Mouse (Mus musculus): ENCODE measurements around the gene Ascc1.
"Not testable (repeated sequence)": the region's sequence is repeated elsewhere in the genome, so short reads cannot be mapped to it uniquely, and the experiment has no call there.

Gene Ascc1

DNA sequence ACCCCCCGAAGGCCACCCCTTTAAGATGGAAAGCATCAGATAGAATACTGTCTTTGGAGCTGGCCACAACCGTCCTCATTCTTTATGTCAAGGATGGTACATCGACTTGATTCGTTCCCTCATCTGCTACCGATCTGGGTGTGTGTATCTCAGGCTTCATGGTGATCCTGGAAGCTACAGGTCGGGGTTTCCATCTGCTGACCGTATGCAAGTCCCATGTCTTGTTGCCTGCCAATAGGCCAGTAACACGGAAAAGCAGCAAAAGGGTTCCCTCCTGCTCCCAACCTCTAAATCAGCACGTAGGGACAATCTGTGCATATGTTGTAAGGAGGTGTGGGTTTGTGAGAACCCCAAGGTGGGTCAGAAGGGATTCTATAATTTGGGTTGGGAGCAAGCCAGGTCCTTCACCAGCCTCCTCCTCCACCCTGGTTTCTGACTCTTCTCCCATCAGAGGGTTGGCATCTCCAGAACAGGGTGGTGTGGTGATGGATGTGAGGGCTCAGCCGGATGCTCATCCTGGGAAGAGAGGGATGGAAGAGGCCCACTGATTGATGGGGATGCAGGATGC lies 108.4 kb downstream of the Ascc1 start:
- no peak for DNase-seq (ENCODE audit: low read depth, low spot score)

DNA sequence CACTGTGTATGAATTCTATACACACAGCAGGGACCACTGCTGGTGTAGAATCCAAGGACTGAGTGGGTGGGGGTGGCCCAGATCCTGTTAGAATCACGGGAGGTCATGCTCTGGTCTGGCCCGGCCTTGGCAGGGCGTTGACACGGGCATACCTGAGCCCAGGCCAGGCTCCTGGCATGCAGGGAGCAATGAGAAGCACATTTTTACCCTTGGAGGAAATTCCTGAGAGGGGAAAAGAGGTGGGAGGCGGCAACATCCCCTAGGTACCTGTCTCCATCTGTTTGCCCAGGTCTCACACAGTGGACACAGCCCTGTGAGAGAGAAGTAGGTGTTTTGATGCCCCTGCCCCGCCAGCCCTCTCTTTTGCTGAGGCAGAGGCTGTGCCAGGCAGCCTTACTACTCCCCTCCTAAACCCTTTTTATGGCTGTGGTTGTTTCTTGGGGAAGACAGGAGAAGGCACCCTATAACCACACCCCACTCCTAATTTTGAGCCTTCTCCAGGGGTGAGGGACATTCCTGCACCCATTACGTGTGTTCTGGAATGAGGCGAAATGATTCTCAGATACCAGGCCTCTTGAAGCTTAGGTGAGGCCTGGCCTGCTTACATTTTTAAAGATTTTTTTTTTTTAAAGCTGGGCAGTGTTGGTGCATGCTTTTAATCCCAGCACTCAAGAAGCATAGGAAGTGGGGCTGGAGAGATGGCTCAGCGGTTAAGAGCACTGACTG lies 111.5 kb downstream of the Ascc1 start:
- DNase-seq (ENCODE audit: low read depth, low spot score), result no peak

DNA sequence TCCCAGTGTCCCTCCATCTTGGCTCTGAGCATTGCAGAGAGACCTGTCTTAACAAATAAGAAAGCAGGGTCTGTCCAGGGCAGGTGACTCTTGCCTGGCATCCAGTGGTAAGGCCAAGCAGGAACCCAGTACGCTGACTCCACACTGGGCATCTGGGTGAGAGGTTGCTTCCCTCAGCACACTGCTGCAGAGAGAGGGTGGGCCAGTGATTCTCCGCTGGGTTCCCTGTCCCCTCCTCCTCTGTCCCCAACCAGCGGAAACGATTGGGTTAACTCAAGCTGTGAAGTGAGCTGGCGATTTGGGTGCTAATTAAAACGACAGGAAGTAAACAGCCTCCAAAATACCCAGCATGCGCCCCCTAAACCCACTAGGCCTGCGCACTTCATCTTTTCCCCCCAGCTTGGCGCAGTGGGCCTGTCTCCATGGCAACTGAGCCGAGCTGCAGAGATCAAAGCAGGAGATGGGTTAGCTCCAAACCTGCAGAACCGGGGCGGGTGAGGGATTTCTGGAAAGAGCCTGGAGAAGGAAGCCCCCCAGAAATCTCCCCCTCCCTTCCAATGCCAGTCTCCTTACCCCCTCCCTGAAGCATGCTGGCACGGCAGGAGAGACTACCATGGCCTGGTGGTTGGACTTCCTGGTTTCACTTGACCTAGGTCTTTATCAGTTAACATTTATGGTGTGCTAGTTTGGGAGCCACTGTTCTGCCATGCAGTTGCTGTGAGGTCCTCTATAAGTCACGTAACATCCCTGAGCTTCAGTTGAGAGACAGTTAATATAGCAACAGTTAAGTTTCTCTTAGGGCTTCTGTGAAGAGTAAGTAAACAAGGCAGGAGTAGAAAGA lies 113.0 kb downstream of the Ascc1 start:
- DNase-seq (ENCODE audit: low read depth, low spot score), result no peak

- no peak for DNase-seq (ENCODE audit: low read depth, low spot score)
Observed at GRCm38 (mm10) chr10:60116997-60117396, 114.4 kb downstream of the Ascc1 start.

DNA sequence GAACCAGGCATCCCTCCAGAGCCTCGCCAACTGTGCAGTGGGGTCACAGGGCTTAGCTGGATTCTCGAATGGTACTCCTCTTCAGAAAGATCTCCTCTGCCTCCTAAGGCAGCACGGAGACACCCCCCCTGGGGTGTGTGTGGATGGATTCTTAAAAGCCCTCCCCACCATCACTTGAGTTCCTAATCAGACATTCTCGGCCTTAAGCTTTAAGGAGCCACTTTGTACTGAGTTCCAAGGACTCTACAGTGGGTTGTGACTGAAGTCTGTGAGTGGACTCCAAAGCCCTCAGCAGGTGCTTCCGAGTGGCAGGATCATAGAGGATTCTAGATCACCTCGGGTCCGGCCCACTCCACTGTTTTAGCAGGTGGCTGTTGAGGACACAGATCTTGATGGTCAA lies 115.9 kb downstream of the Ascc1 start:
- no peak for DNase-seq (ENCODE audit: low read depth, low spot score)

DNA sequence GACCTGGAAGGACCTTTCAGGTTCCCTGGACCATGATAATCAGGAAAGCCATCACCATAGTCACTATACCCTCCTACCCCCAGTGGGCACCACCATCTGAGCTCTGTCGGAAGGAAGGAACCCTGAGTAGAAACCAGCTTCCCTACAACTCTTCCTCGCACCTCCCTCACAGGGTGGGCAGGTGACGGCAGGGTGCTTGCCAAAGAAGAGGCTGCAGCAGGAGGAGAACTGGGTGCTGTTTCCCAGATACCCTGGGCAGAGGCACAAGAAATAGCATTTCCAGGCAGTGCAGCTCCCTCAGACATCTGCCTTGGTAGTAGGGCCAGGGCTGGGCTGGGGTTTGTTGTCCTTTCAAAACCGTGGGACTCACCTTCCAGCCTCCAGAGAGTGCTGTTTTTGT lies 118.0 kb downstream of the Ascc1 start:
- DNase-seq (ENCODE audit: low read depth, low spot score), result no peak

GRCm38 (mm10) chr10:60124078-60124477 lies 121.5 kb downstream of the Ascc1 start:
- peak; percentile 20 for DNase-seq (ENCODE audit: low read depth, low spot score)

DNA sequence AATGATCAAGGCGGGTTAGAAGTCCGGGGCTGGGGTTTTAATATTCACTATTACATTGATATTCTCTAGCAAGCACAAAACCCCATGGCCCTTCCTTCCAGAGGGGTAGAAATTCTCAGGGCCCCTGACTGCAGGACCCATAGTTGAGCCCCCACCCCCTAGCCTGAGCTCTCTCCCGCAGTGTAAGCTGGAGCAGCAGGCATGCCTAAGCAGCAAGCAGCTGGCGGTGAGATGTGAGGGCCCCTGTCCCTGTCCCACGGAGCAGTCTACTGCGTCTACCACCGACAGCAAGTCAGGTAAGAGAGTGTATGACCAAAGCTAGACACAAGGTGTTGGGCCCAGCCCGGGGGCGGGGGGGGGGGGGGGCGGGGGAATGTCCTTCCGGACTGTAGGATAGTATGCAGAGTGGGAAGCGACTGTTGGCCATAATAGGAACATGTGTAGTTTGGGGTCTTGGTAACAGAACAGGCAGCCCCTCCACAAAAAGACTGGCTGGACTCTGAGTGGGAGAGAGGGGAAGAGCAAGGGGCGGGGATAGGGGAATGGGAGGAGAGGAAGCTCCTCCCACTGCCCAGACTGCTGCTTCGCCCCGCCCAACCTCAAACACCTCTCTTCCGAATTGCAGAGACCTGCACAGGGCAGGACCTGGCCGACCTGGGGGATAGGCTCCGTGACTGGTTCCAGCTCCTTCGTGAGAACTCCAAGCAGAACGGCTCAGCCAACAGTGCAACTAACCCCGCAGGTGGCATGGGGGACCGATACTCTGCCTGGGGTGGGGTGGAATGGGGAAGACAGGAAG lies 123.1 kb downstream of the Ascc1 start:
- DNase-seq (ENCODE audit: low read depth, low spot score), result no peak

DNA sequence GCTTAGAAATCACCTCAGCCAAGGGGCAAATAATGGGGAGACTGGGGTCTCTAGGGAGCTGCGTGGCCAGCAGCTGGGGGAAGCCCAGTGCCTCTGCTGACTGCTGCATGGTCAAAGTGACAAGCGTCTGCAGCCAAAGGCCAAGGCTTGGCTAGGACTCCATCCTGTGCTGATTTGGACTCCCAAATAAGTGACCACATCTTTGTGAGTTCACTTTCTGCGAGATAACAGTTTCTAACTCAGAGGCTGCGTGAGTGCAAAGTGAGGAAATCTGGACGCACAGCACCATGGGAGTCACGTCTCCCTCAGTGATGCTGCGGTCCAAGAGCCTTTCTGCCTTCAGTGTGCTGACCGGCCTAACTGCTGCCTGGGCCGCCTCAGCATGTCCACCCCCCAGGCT lies 125.7 kb downstream of the Ascc1 start:
- no peak for DNase-seq (ENCODE audit: low read depth, low spot score)

DNA sequence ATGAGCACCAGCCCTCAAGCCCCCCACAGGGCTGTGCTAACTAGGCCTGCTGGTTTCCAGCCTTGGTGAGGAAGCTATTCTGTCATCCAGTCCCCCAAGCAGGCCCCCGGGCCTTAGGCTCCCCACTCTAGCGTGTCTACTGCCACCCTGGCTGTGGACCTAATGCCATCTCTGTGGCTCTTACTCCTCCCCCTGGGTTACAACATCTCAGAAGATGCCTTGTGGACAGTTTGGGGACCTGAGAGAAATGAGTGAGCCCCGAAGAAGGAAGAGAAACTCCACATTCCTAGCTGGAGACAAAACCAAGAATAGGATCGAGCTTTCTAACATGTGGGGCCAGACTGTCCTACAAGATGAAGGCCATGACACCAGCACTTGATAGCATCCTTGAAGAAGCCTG lies 127.9 kb downstream of the Ascc1 start:
- DNase-seq (ENCODE audit: low read depth, low spot score), result no peak

DNA sequence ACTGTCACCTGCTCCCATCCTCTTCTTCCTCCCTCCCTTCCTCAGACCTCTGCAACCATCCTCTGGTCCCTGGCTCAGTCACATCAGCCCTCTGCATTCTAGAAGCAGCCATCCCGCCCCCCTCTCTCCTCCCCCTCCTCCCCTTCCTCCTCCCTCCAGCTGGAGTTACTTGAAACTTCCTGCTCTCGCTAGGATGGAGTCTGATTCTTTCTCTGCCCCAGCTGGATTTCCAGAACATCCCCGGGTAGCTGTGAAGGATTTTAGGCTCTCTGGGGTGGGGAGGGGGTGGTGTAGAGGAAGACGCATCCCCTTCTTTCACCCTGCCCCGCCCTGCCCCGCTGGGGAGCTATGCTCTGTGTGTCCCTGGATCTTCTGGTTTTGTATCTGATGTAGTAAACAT lies 130.9 kb downstream of the Ascc1 start:
- DNase-seq (ENCODE audit: low read depth, low spot score), result no peak

- no peak for DNase-seq (ENCODE audit: low read depth, low spot score)
Observed at GRCm38 (mm10) chr10:60134201-60134600, 131.6 kb downstream of the Ascc1 start.

- not testable (repeated sequence) for DNase-seq (ENCODE audit: low read depth, low spot score)
Observed at GRCm38 (mm10) chr10:60136010-60136409, 133.4 kb downstream of the Ascc1 start.

DNA sequence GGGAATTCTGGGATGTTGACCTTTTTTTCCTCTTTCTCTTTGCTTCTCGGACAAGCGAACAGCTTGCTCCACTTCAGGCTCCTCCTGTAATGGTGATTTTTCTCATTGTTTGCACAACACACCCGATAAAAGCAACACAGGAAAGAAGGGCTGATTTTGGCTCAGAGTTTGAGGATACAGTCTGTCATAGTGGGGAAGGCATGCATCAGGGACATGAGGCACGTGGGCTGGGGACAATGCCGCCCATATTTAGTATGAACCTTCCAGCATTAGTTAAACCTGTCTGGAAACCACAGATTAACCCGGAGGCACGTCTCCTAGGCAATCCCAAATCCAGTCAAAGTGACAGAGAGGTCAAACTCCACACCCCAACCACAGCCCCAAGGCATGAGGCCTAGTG lies 134.3 kb downstream of the Ascc1 start:
- no peak for DNase-seq (ENCODE audit: low read depth, low spot score)

GRCm38 (mm10) chr10:60138680-60139079 lies 136.1 kb downstream of the Ascc1 start:
- no peak for DNase-seq (ENCODE audit: low read depth, low spot score)

DNA sequence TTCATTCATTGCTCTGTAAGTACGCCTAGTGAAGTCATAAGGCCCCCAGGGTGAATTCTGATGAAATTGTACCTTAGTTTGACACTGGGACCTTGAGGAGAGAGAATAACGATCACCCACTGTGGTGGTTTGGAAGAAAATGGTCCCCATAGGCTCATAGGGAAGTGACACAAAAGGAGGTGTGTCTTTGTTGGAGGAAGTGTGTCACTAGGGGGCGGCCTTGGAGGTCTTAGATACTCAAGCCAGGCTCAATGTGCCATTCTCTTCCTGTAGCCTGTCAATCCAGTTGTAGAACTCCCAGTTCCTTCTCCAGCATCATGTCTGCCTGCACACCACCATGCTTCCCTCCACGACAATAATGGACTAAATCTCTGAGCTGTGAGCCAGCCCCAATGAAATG lies 138.1 kb downstream of the Ascc1 start:
- no peak for DNase-seq (ENCODE audit: low read depth, low spot score)

GRCm38 (mm10) chr10:60141656-60142160 lies 139.1 kb downstream of the Ascc1 start:
- DNase-seq (ENCODE audit: low read depth, low spot score), result no peak

GRCm38 (mm10) chr10:60147510-60148047 lies 145.0 kb downstream of the Ascc1 start:
- not testable (repeated sequence) for DNase-seq (ENCODE audit: low read depth, low spot score)

DNA sequence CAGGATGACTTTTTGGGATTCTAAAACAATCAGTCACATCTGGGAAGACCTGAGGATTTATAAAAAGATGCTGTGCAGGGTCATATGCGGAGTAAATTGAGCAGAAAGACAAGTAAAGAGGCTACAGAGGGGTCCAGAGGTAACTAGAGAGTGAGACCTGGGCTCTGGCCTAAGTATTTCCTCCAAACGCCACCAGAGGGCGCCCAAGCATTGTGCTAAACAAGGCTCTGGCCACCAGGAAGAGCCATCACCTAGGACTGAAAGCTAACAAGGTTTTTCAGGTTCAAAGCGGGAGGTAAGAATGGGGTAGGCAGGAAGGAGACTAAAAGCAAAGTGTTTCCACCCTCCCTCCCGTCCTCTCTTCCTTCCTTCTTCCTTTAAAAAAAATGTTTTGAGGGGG lies 145.5 kb downstream of the Ascc1 start:
- DNase-seq (ENCODE audit: low read depth, low spot score), result peak; percentile 90
